ENCODE assay signal across 11 mouse cellular contexts in genomic region chr17:31906441-31906840, GRCm38 (mm10). TPM values are rescaled to one million over a fixed set of nuclear protein-coding genes. Genes with fewer than 3 reads are reported as not detected.
DNase-seq lines count a peak whose midpoint lies in the region; ATAC-seq and TF ChIP-seq lines count a peak whose summit lies in the region.
"Had no signal": no experiment of that assay in that cellular context is flagged by ENCODE, and none has a peak within 500 bp of the region (broad histone marks: within the 10 kb centered on the region; RNA-seq: fewer than 3 reads in every experiment).

No protein-coding gene starts in this region.

- H3K27ac ChIP-seq in heart, embryonic 12.5 days (ENCODE audit: poor library complexity, severe bottlenecking), result peak overlapping the region; percentile 52
- peak overlapping the region; percentile 66 for H3K27ac ChIP-seq in left cerebral cortex, adult 2 months
- peak overlapping the region; percentile 64; the same call in 1 of the 2 replicates for H3K27ac ChIP-seq in stomach, embryonic 16.5 days (ENCODE audit: low read length)
- H3K27ac ChIP-seq: embryonic facial prominence, embryonic 12.5 days; neural tube, embryonic 12.5 days had no signal

- no peaks in the 10 kb centered on the region for H3K27me3 ChIP-seq in heart, embryonic 12.5 days (replicated peaks)
- no peaks in the 10 kb centered on the region for H3K27me3 ChIP-seq in stomach, embryonic 16.5 days (ENCODE audit: control insufficient read depth, insufficient read depth, low read length)
- H3K27me3 ChIP-seq: CH12.LX; embryonic facial prominence, embryonic 12.5 days; neural tube, embryonic 12.5 days had no signal

- H3K4me3 ChIP-seq in heart, embryonic 12.5 days, result no peak overlapping the region
- no peak overlapping the region for H3K4me3 ChIP-seq in left cerebral cortex, adult 2 months
- no peak overlapping the region for H3K4me3 ChIP-seq in stomach, embryonic 16.5 days (replicated peaks; ENCODE audit: low read length)
- H3K4me3 ChIP-seq: embryonic facial prominence, embryonic 12.5 days; neural tube, embryonic 12.5 days had no signal

- H3K4me2 ChIP-seq in heart, embryonic 12.5 days, result no peak overlapping the region
- H3K4me2 ChIP-seq in stomach, embryonic 16.5 days (ENCODE audit: low read depth, low read length), result no peak overlapping the region
- H3K4me2 ChIP-seq: embryonic facial prominence, embryonic 12.5 days; neural tube, embryonic 12.5 days had no signal

- WGBS in heart, embryonic 12.5 days, result 80% methylated on average over 3 of the region's 3 CpGs
- WGBS in stomach, embryonic 16.5 days, result 90% methylated on average over 3 of the region's 3 CpGs

- H3K4me1 ChIP-seq in heart, embryonic 12.5 days (replicated peaks), result peaks cover 27% of the 10 kb centered on the region
- peaks cover 8% of the 10 kb centered on the region for H3K4me1 ChIP-seq in stomach, embryonic 16.5 days (ENCODE audit: control insufficient read depth, insufficient read depth, low read length)
- H3K4me1 ChIP-seq: embryonic facial prominence, embryonic 12.5 days; neural tube, embryonic 12.5 days had no signal

- H3K9ac ChIP-seq in heart, embryonic 12.5 days, result no peak overlapping the region
- no peak overlapping the region for H3K9ac ChIP-seq in stomach, embryonic 16.5 days (ENCODE audit: low read length)
- H3K9ac ChIP-seq: embryonic facial prominence, embryonic 12.5 days; neural tube, embryonic 12.5 days had no signal

- ATAC-seq in heart, embryonic 12.5 days (ENCODE audit: insufficient number of reproducible peaks, low FRiP score), result no peak
- no peak for ATAC-seq in stomach, embryonic 16.5 days (ENCODE audit: insufficient read depth, low FRiP score)
- ATAC-seq in frontal cortex, adult (ENCODE audit: low TSS enrichment), result no peak

- no peaks in the 10 kb centered on the region for H3K36me3 ChIP-seq in heart, embryonic 12.5 days
- no peaks in the 10 kb centered on the region for H3K36me3 ChIP-seq in stomach, embryonic 16.5 days (ENCODE audit: control insufficient read depth, insufficient read depth, low read length)
- H3K36me3 ChIP-seq: embryonic facial prominence, embryonic 12.5 days; neural tube, embryonic 12.5 days had no signal

- H3K9me3 ChIP-seq in heart, embryonic 12.5 days (replicated peaks), result no peaks in the 10 kb centered on the region
- H3K9me3 ChIP-seq in stomach, embryonic 16.5 days (replicated peaks; ENCODE audit: control insufficient read depth, low read length), result no peaks in the 10 kb centered on the region
- H3K9me3 ChIP-seq: embryonic facial prominence, embryonic 12.5 days; neural tube, embryonic 12.5 days had no signal

- DNase-seq in heart, postnatal 10 days, result no peak
- DNase-seq in left cerebral cortex, adult 2 months (ENCODE audit: extremely low spot score in 1 of 2, low spot score in 2 of 2), result no peak
- no peak for DNase-seq in left cerebral cortex, adult 18-20 months (ENCODE audit: low spot score in 2 of 2)
- peak; percentile 5 for DNase-seq in thymus, postnatal 4 days
- DNase-seq in thymus, adult 18-20 months, result no peak

- intact Hi-C loops in heart, postnatal 10 days (cut with DNase I), result no loop called here
- intact Hi-C loops in left cerebral cortex, adult 2 months (cut with DNase I), result no loop called here

- no peak for TF ChIP-seq CTCF in left cerebral cortex, adult 2 months (IDR thresholded peaks at IDR 0.05)

RNA-seq across cellular contexts. Expression of gene Sik1, which starts 50.8 kb away (rescaled TPM):
- polyA plus RNA-seq in heart, embryonic 12.5 days (2016; fragmentation: Nextera tagmentation; extraction: Ambion mirVana), result 23.3 and 24.3 TPM in 2 replicates
- total RNA-seq in heart, postnatal 10 days (2021), result 10 to 100 TPM; 33.6 to 45.9 TPM
- total RNA-seq in left cerebral cortex, adult 2 months (2021), result 10 to 100 TPM; 24.5 to 39.5 TPM
- total RNA-seq in left cerebral cortex, adult 18-20 months (2021), result 10 to 100 TPM; 28.3 to 37.8 TPM
- polyA plus RNA-seq in stomach, embryonic 16.5 days (2015; fragmentation: Nextera tagmentation; extraction: Ambion mirVana), result 18.4 and 20.2 TPM in 2 replicates
